Mouse (Mus musculus) central nervous system, embryonic 14 days (tissue): ENCODE data around the gene Foxk2. TPM values are rescaled to one million over a fixed set of nuclear protein-coding genes. Genes with fewer than 3 reads are reported as not detected.

Source experiments
- polyA plus RNA-seq: library from polyadenylated mRNA; depleted of rRNA; stranded (reverse); fragments of >200 nt; gene quantifications from 2 replicates; pipeline ENCODE4 v1.2.3, GENCODE M21; 2012; rRNA removed

Foxk2 gene
- 59.4 and 70.2 TPM in 2 replicates for polyA plus RNA-seq

DNA sequence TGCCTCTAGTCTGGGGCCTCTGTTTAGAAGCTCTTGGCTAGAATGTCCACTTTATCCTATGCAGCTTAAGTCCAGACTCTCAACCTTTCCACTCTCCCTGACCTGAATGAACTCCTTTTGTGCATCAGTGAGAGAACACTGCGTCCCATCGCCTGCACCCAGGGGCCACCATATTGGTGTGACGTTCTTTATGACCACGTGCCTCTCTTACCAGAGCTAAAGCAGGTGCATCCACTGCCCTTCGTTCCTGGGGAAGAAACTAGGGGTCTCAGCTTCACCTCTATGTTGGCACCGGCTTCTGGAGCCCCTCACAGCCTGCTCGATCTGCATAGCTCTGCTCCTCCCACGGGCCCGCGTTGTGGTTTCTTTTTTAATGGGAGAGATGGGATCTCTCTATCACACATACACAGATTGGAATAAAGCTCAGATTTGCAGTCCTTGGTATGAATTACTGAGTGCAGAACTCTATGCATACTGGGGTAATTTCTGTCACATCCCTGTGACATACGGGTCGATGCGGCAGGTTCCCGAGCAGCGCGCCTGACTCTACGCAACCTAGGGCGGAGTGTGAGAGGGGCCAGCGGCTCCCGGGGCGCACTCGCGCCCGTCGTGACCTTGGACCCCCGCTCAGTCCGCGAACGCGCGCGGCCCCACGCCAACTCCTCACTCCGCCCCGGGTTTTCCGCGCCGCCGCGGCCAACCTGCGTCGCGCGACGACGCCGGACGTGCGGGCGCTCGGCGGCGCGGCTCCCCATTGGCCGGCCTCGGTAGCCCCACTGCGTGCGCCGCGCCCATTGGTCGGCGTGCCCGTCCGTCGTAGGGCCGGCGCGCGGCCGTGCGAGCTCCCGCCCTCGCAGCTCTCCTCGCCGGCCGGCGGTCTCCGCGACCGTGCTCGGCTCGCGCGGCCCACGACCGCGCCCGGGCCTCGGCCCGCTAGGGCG is at the start of gene Foxk2:
Foxk2 (plus strand) TSS at position 831 of the 941 bp plus-strand sequence.

DNA sequence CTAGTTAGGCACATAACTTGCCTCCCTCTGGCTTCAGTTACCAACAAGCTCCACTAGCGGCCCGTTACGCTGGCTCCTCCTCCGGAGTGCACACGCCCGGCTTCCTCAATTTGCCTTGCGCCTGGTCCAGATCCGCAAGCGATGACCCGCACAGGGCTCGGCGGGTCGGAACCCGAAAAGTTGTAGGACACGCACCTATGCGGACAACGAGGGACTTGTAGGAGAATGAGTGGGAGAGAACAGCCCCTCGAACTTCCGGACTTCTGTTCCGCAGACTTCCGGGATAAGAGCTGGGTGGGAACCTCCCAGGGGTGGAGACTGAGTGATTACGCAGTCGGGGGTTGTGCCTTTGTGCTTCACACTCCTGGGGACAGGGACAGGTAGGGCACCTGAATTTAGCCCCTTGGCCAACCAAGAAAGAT is 30.8 kb upstream of the Foxk2 start, which contains the start of gene Cybc1:
Cybc1 (minus strand) TSS at position 305 of the 422 bp plus-strand sequence.

DNA sequence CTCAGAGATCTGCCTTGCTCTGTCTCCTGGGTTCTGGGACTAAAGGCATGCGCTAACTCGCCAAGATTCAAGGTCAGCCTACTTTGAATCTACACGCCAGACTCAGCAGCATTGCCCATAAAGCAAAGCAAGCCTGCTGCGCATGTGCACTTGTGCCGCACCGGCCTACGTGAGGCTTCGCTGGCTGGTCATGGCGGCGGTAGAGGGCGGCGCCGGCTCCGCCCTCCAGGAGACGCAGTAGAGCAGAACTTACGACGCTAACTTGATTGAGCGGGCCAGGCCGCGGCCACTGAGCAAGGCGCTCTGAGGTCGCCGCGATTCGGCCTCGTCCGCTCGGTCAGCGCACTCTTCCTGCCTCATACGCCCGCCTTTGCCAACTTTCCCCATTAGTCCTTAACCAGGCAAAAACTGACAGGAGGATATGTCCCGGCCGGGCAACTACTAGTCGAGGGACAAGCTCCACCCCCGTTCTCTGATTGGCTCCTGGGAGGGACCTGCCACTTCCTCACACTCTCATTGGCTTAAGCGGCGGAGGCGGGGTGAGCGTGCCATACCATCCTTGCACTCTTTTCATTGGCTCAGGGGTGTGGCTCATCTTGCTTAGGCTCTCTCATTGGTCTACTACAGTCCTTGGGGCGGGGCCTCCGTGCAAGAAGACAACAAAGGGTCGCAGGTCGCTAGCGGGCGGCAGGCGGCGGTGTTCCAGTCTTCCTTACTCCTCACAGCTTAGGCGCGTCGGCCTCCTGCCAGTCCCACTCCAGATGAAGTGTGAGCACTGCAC is 23.0 kb upstream of the Foxk2 start, which contains the start of gene Narf:
Narf (plus strand) TSS at position 690 of the 781 bp plus-strand sequence.

DNA sequence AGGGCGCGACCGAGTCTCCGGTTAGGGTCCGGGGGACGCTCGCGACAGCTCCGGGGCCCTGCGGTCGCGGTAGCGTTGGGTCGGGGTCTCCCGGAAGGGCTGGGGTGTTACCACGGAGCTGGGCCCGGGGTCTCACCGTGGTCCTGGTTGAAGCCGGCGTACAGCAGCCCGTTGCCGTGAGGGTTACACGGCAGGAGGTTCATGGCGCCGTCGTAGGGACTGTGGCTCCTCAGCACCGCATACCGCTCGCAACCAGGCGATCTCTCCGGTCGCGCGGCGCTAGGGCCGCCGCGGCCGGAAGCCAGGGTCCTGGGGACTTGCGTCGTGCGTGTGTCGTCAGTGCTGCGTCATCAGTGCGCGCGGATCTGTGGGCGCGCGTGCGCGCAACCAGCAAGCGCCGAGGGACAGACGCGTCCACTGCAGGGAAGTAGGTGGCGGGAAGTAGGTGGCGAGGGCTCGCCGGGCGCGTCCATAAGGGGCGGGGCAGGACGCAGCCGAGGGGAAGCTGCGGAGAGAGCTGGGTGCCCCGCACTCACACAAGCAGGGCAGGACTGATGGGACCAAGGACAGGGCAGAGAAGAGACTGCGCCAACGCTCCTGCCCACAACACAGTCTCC is 94.4 kb downstream of the Foxk2 start, which contains the start of gene Wdr45b:
Wdr45b (minus strand) TSS at position 355 of the 617 bp plus-strand sequence.

Other genes starting within 250 kb of the Foxk2 start
- gene Cd7, start 220.6 kb upstream of the Foxk2 start, polyA plus RNA-seq, result 0.07 and 0.33 TPM in 2 replicates
- gene Sectm1b, start 196.4 kb upstream of the Foxk2 start, polyA plus RNA-seq, result not detected in 2 replicates
- 0.06 and 0.14 TPM in 2 replicates for gene Sectm1a, start 178.8 kb upstream of the Foxk2 start, polyA plus RNA-seq
- gene Tex19.2, start 141.3 kb upstream of the Foxk2 start, polyA plus RNA-seq, result not detected in 2 replicates
- 0.04 TPM in 1 of 2 replicates, not detected in the other for gene Tex19.1, start 113.8 kb upstream of the Foxk2 start, polyA plus RNA-seq
- gene Uts2r, start 99.7 kb upstream of the Foxk2 start, polyA plus RNA-seq, result 0.16 and 0.61 TPM in 2 replicates
- gene Hexdc, start 55.6 kb upstream of the Foxk2 start, polyA plus RNA-seq, result 72.0 and 79.9 TPM in 2 replicates
- gene Ogfod3, start 55.3 kb upstream of the Foxk2 start, polyA plus RNA-seq, result 10.4 and 13.7 TPM in 2 replicates
- gene Cybc1, start 30.7 kb upstream of the Foxk2 start, polyA plus RNA-seq, result 47.2 and 50.7 TPM in 2 replicates
- 60.3 and 67.7 TPM in 2 replicates for gene Narf, start 22.7 kb upstream of the Foxk2 start, polyA plus RNA-seq
- 74.6 and 76.1 TPM in 2 replicates for gene Wdr45b, start 94.5 kb downstream of the Foxk2 start, polyA plus RNA-seq
- gene Rab40b, start 128.3 kb downstream of the Foxk2 start, polyA plus RNA-seq, result 5.3 and 7.1 TPM in 2 replicates
- gene Fn3krp, start 161.4 kb downstream of the Foxk2 start, polyA plus RNA-seq, result 13.1 and 13.3 TPM in 2 replicates
- gene Fn3k, start 174.9 kb downstream of the Foxk2 start, polyA plus RNA-seq, result 3.0 and 3.8 TPM in 2 replicates
- gene Tbcd, start 192.0 kb downstream of the Foxk2 start, polyA plus RNA-seq, result 65.8 and 69.2 TPM in 2 replicates